Mouse (Mus musculus) lung, embryonic 15.5 days (tissue): ENCODE measurements around the gene Nrxn1. TPM values are rescaled to one million over a fixed set of nuclear protein-coding genes. Genes with fewer than 3 reads are reported as not detected.

Source experiments
- ATAC-seq: fragments of 200-750 bp; cut with Nextera tagmentation; 2 replicates; pipeline ENCODE4 v1.8.0; 2017; ENCODE audit warnings: moderate number of reproducible peaks, borderline replicate concordance; ENCODE audit not compliant: low FRiP score, low TSS enrichment; ENCODE audit errors: extremely low read depth
- H3K27ac ChIP-seq: fragments of 300-500 bp; sonication (generic); 2 replicates; pipeline ENCODE4 v1.5.1; 2015; ENCODE audit warnings: moderate library complexity, mild to moderate bottlenecking, inconsistent platforms
- H3K27me3 ChIP-seq: fragments of 300-500 bp; sonication (generic); 2 replicates; pipeline ENCODE4 v1.6.1; 2015; ENCODE audit warnings: inconsistent platforms
- H3K36me3 ChIP-seq: fragments of 300-500 bp; sonication (generic); 2 replicates; pipeline ENCODE4 v1.6.1; 2015; ENCODE audit warnings: inconsistent platforms
- H3K4me1 ChIP-seq: fragments of 300-500 bp; sonication (generic); 2 replicates; pipeline ENCODE4 v1.6.1; 2015; ENCODE audit warnings: inconsistent platforms
- H3K4me2 ChIP-seq: fragments of 300-500 bp; sonication (generic); 2 replicates; pipeline ENCODE4 v1.6.1; 2015; ENCODE audit warnings: inconsistent platforms, mild to moderate bottlenecking, moderate library complexity
- H3K4me3 ChIP-seq: fragments of 300-500 bp; sonication (generic); 2 replicates; pipeline ENCODE4 v1.5.1; 2015; ENCODE audit warnings: mild to moderate bottlenecking, inconsistent platforms
- H3K9ac ChIP-seq: fragments of 300-500 bp; sonication (generic); 2 replicates; pipeline ENCODE4 v1.6.1; 2015; ENCODE audit warnings: inconsistent platforms
- H3K9me3 ChIP-seq: fragments of 300-500 bp; sonication (generic); 2 replicates; pipeline ENCODE4 v1.6.1; 2016; ENCODE audit warnings: inconsistent platforms
- WGBS: fragments of 180-500 bp; shearing (Covaris S2); methylation state at CpG from one replicate; pipeline ENCODE4 v1.1.7; 2015; 5-methylcytosine and 5-hydroxymethylcytosine counted together
- microRNA-seq: library from miRNA; unstranded; fragments of <30 nt; microRNA quantifications from one replicate; pipeline ENCODE4, GENCODE M21; 2016
- polyA plus RNA-seq: library from polyadenylated mRNA; unstranded; fragments of >200 nt; fragmentation: Nextera tagmentation; extraction: Ambion mirVana; gene quantifications from 2 replicates; pipeline ENCODE4 v1.2.1, GENCODE M21; 2015

Gene Nrxn1
- polyA plus RNA-seq, 1 experiment from 2014 or later = 2.7 TPM

GRCm38 (mm10) chr17:90060168-90060567 is 1032.7 kb downstream of the Nrxn1 start:
- Histone ChIP-seq H3K9ac (no peak overlapping the region), H3K27me3 (no peaks in the 10 kb centered on the region), H3K9me3 (no peaks in the 10 kb centered on the region), H3K27ac (no peak overlapping the region), H3K4me2 (no peak overlapping the region), H3K4me1 (no peaks in the 10 kb centered on the region), H3K4me3 (no peak overlapping the region), H3K36me3 (no peaks in the 10 kb centered on the region)
- ATAC-seq = no peak
- 40% methylated on average over 3 of the region's 3 CpGs for WGBS

DNA sequence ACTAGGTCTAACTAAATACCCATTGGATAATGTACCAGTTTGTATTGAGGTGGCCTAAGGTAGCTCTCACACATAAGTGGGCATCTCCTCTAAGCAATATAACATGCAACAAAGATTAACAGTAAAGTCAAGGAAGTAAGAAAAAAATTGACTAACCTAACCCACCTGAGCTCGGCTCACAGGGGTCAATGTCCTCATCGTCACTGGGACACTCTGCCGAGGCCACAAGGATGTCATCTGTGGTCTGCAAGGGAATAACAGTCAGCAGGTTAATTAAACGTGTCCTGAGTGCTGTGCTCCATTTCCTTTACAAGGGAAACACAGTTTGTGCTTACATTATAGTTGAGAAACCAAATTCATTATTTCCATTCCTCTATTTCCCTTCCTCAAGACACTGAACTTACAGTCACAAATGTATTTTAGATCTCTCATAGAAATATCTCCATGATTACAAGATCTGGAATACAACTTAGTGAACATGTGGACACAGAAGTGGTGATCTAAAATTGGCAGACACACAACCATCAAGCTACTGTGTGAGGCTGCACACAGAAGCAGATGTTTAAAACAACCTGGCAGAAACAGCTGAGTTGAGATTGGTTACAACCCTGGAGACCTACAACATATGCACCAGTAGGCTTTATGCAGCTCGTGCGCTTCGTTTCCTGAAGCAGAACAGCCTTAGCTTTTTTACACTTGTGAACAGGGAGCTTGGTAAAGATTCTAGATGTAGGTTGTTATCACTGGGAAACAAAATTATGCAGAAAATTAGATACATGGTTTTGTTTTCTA is 1033.4 kb downstream of the Nrxn1 start:
- ATAC-seq = no peak
- Histone ChIP-seq H3K27ac (no peak overlapping the region), H3K36me3 (no peaks in the 10 kb centered on the region), H3K9me3 (no peaks in the 10 kb centered on the region), H3K4me1 (no peaks in the 10 kb centered on the region), H3K4me3 (no peak overlapping the region), H3K27me3 (no peaks in the 10 kb centered on the region), H3K4me2 (no peak overlapping the region), H3K9ac (no peak overlapping the region)
- 59% methylated on average over 7 of the region's 7 CpGs for WGBS

GRCm38 (mm10) chr17:90054312-90054711 is 1038.6 kb downstream of the Nrxn1 start:
- Histone ChIP-seq H3K36me3 (no peaks in the 10 kb centered on the region), H3K9ac (no peak overlapping the region), H3K4me1 (no peaks in the 10 kb centered on the region), H3K27me3 (no peaks in the 10 kb centered on the region), H3K4me3 (no peak overlapping the region), H3K27ac (no peak overlapping the region), H3K9me3 (no peaks in the 10 kb centered on the region), H3K4me2 (no peak overlapping the region)
- 61% methylated on average over 5 of the region's 5 CpGs for WGBS
- ATAC-seq = no peak

DNA sequence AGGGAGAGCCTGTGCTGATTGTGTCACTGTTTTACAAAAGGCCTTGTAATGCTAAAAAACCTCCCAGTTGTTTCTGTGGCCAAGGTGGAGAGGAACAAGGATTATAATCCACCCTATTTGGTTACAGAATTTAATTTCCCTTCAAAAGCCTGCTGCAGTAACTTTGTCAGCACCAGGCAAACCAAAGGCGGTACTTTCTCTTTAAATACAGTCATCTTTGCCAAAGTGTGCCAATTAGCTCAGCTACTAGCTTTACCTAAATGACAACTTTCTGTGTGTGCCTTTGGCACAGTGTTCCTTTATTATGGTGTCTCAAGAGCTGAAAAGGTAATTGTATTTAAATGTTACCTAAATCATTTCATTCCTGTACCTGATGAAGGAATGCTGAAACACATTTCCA is 1053.6 kb downstream of the Nrxn1 start:
- Histone ChIP-seq H3K9ac (no peak overlapping the region), H3K27me3 (no peaks in the 10 kb centered on the region), H3K36me3 (no peaks in the 10 kb centered on the region), H3K4me1 (no peaks in the 10 kb centered on the region), H3K27ac (no peak overlapping the region), H3K9me3 (no peaks in the 10 kb centered on the region), H3K4me3 (no peak overlapping the region), H3K4me2 (no peak overlapping the region)
- WGBS = 75% methylated on average over 1 of the region's 1 CpGs
- ATAC-seq = no peak

- no peaks in the 10 kb centered on the region for H3K4me1 ChIP-seq
- 64% methylated on average over 2 of the region's 2 CpGs for WGBS
Observed at GRCm38 (mm10) chr17:90032416-90032815, 1060.5 kb downstream of the Nrxn1 start.

DNA sequence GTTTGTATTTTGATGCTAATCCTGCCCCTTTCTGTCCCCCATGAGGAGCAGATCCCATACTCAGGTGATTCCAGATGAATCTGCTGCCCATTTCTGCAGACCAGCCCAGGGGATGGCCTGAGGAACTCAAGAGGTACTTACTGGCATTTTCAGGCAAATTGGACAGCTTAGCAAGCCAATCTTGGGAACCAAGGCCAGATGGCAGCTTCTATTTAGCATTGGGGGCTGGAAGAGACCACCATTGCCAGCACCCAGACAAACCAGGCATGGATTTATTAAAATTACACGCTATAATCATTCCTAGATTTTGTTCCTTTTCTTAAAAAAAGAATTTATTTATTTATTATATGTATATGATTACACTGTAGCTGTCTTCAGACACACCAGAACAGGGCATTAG is 1076.2 kb downstream of the Nrxn1 start:
- H3K9ac ChIP-seq = no peak overlapping the region
- H3K4me3 ChIP-seq = no peak overlapping the region
- no peak overlapping the region for H3K4me2 ChIP-seq
- ATAC-seq = no peak
- no peaks in the 10 kb centered on the region for H3K9me3 ChIP-seq
- WGBS = 69% methylated on average over 1 of the region's 1 CpGs
- H3K4me1 ChIP-seq = no peaks in the 10 kb centered on the region
- H3K27me3 ChIP-seq = no peaks in the 10 kb centered on the region
- no peaks in the 10 kb centered on the region for H3K36me3 ChIP-seq
- H3K27ac ChIP-seq = no peak overlapping the region

More at GRCm38 (mm10) chr17:90032416-90032815, 1060.5 kb downstream of the Nrxn1 start:
- Histone ChIP-seq H3K4me2 (no peak overlapping the region), H3K4me3 (no peak overlapping the region), H3K9me3 (no peaks in the 10 kb centered on the region), H3K9ac (no peak overlapping the region), H3K36me3 (no peaks in the 10 kb centered on the region), H3K27ac (no peak overlapping the region), H3K27me3 (no peaks in the 10 kb centered on the region)
- ATAC-seq = no peak

DNA sequence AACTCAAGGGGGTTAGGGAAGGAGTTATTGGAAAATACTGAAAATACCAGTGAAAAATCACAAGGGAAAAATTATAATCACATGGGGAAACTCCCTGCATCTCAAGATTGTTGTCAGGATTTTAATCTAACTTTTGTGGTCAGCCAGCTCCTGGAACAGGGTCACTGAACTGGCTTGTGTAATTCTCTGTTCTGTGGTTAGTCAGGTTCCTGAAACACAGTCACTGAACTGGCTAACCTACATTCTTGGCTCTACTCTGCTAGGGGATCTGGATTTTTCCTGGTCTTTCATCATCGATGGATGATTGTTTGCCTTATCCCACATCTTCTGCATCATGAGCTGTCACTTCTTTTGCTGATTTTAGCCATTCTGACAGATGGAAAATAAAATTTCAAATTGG is 1081.1 kb downstream of the Nrxn1 start:
- no peak for ATAC-seq
- Histone ChIP-seq H3K9ac (no peak overlapping the region), H3K4me1 (no peaks in the 10 kb centered on the region), H3K4me3 (no peak overlapping the region), H3K27me3 (no peaks in the 10 kb centered on the region), H3K9me3 (no peaks in the 10 kb centered on the region), H3K4me2 (no peak overlapping the region), H3K27ac (no peak overlapping the region), H3K36me3 (no peaks in the 10 kb centered on the region)
- 87% methylated on average over 1 of the region's 1 CpGs for WGBS

DNA sequence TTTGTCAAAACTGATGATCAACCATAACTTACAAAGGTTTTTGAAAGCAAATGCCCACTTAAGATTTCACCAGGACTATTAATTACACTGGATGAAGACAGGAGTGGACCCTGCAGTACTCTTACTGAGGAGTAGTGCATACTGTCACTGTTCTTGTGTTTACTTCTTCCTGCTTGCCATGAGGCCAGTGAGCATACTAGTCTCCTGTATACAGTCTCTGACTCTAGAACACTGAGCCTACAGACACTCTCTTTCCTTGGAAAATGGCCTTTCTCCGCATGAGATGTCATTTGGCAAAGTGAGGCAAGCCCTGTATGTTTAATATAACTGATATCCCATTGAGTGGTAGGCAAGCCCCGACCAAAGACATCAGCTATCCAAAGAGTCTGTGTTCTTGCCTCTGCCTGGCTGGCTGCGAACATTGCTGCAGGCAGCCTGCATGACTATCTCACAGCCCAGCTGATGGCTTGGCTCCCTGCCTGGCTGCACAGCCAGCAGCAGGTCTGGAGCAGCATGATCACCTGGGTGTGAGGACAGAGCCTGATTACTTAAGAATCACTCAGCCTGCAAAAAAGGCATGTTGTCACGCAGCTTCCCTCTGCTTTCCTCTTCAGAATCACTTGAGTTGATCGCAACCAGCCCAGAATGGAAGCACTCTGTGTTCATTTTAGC is 1085.3 kb downstream of the Nrxn1 start:
- no peak overlapping the region for H3K27ac ChIP-seq
- ATAC-seq = no peak
- no peak overlapping the region for H3K4me2 ChIP-seq

GRCm38 (mm10) chr17:89990651-89991050 is 1102.2 kb downstream of the Nrxn1 start:
- no peaks in the 10 kb centered on the region for H3K27me3 ChIP-seq
- H3K9ac ChIP-seq = no peak overlapping the region
- H3K4me2 ChIP-seq = no peak overlapping the region
- 40% methylated on average over 4 of the region's 4 CpGs for WGBS
- H3K27ac ChIP-seq = no peak overlapping the region
- no peaks in the 10 kb centered on the region for H3K9me3 ChIP-seq
- no peak for ATAC-seq
- H3K4me3 ChIP-seq = no peak overlapping the region
- H3K4me1 ChIP-seq = no peaks in the 10 kb centered on the region
- H3K36me3 ChIP-seq = no peaks in the 10 kb centered on the region

More for the DNA sequence above, 1085.3 kb downstream of the Nrxn1 start:
- Histone ChIP-seq H3K4me1 (no peaks in the 10 kb centered on the region), H3K4me3 (no peak overlapping the region), H3K36me3 (no peaks in the 10 kb centered on the region), H3K9me3 (no peaks in the 10 kb centered on the region), H3K27me3 (no peaks in the 10 kb centered on the region), H3K9ac (no peak overlapping the region)
- 44% methylated on average over 5 of the region's 5 CpGs for WGBS

Small RNAs within 50 kb of the gene (microRNA-seq; reads per million reads assigned to microRNA genes)
- gene Gm24510 = not detected
- gene Gm27475 = not detected
- gene Gm47307 = not detected
